Mouse (Mus musculus): Measurements from ENCODE around the gene Trabd2b.

GRCm38 (mm10) chr4:114486885-114487531 lies 80.5 kb downstream of the Trabd2b start:
- TF ChIP-seq POLR2A (IDR thresholded peaks at IDR 0.05; ENCODE audit: borderline replicate concordance, extremely low read depth, insufficient read depth, insufficient read length, poor library complexity, severe bottlenecking) (no peak), CTCF (IDR thresholded peaks at IDR 0.05; ENCODE audit: borderline replicate concordance, extremely low read depth, insufficient read depth, insufficient read length) (no peak)
